Mouse (Mus musculus) hindbrain, postnatal 0 days (tissue): Measurements from ENCODE around the gene Pla2g12b. TPM values are rescaled to one million over a fixed set of nuclear protein-coding genes. Genes with fewer than 3 reads are reported as not detected.

Source experiments
- ATAC-seq: fragments of 200-750 bp; cut with Nextera tagmentation; 2 replicates; pipeline ENCODE4 v1.8.0; 2017; ENCODE audit warnings: mild to moderate bottlenecking, moderate TSS enrichment, moderate library complexity
- DNase-seq: peaks from one replicate; pipeline ENCODE4 v3.0.0-alpha.2; 2015; ENCODE audit warnings: low spot score
- H3K27ac ChIP-seq: fragments of 300-500 bp; sonication (generic); 2 replicates; pipeline ENCODE4 v1.5.1; 2014; ENCODE audit warnings: mild to moderate bottlenecking
- H3K27me3 ChIP-seq: fragments of 300-500 bp; sonication (generic); 2 replicates; pipeline ENCODE4 v1.6.1; 2014; ENCODE audit warnings: low read length, mixed read lengths; ENCODE audit not compliant: insufficient read depth
- H3K36me3 ChIP-seq: fragments of 300-500 bp; sonication (generic); 2 replicates; pipeline ENCODE4 v1.6.1; 2014; ENCODE audit warnings: low read length, mixed read lengths; ENCODE audit not compliant: insufficient read depth
- H3K4me1 ChIP-seq: fragments of 300-500 bp; sonication (generic); 2 replicates; pipeline ENCODE4 v1.6.1; 2014; ENCODE audit warnings: antibody characterized with exemption, low read length, mixed read lengths; ENCODE audit not compliant: insufficient read depth
- H3K4me2 ChIP-seq: fragments of 300-500 bp; sonication (generic); 2 replicates; pipeline ENCODE4 v1.6.1; 2014; ENCODE audit warnings: low read depth, mild to moderate bottlenecking, low read length, moderate library complexity, mixed read lengths
- H3K4me3 ChIP-seq: fragments of 300-500 bp; sonication (generic); 2 replicates; pipeline ENCODE4 v1.5.1; 2014; ENCODE audit warnings: low read length
- H3K9ac ChIP-seq: fragments of 300-500 bp; sonication (generic); replicated peaks from 2 replicates; pipeline ENCODE4 v1.6.1; 2014; ENCODE audit warnings: mild to moderate bottlenecking, low read length, moderate library complexity, mixed read lengths
- H3K9me3 ChIP-seq: fragments of 300-500 bp; sonication (generic); 2 replicates; pipeline ENCODE4 v1.6.1; 2016; ENCODE audit warnings: low read length, mixed read lengths
- CTCF ChIP-seq: IDR thresholded peaks from 2 replicates; pipeline ENCODE4 v1.5.1; 2016; ENCODE audit warnings: antibody characterized with exemption, control low read depth, low read depth
- WGBS: fragments of 180-500 bp; shearing (Covaris S2); extraction: QIAGEN DNeasy Blood & Tissue Kit; methylation state at CpG from one replicate; pipeline ENCODE4 v1.1.7; 2014; 5-methylcytosine and 5-hydroxymethylcytosine counted together
- polyA plus RNA-seq: library from polyadenylated mRNA; unstranded; fragments of >200 nt; fragmentation: Nextera tagmentation; extraction: Ambion mirVana; gene quantifications from 2 replicates; pipeline ENCODE4 v1.2.1, GENCODE M21; 2015
- total RNA-seq: library from RNA; depleted of rRNA; stranded (reverse); fragments of >200 nt; gene quantifications from 2 replicates; pipeline ENCODE4 v1.2.3, GENCODE M21; 2014

Pla2g12b gene
- total and polyA plus RNA-seq, 2 experiments from 2014 or later, result not detected

- ATAC-seq (no peak), DNase-seq (no peak)
- Histone ChIP-seq H3K27ac (no peak overlapping the region), H3K9ac (no peak overlapping the region), H3K4me2 (no peak overlapping the region), H3K4me1 (no peaks in the 10 kb centered on the region), H3K9me3 (no peaks in the 10 kb centered on the region), H3K27me3 (no peaks in the 10 kb centered on the region), H3K36me3 (peaks cover 72% of the 10 kb centered on the region), H3K4me3 (no peak overlapping the region)
- WGBS, result 79% methylated on average over 5 of the region's 5 CpGs
- no peak for TF ChIP-seq CTCF
Observed at GRCm38 (mm10) chr10:59365804-59366589, 37.5 kb upstream of the Pla2g12b start.

GRCm38 (mm10) chr10:59366746-59367145 is 36.7 kb upstream of the Pla2g12b start:
- no peak for DNase-seq
- no peak for ATAC-seq
- peaks cover 69% of the 10 kb centered on the region for H3K36me3 ChIP-seq
- no peak overlapping the region for H3K4me2 ChIP-seq
- H3K9ac ChIP-seq, result no peak overlapping the region
- H3K9me3 ChIP-seq, result no peaks in the 10 kb centered on the region
- 97% methylated on average over 4 of the region's 4 CpGs for WGBS
- no peak for TF ChIP-seq CTCF
- H3K27me3 ChIP-seq, result no peaks in the 10 kb centered on the region
- no peaks in the 10 kb centered on the region for H3K4me1 ChIP-seq
- H3K27ac ChIP-seq, result no peak overlapping the region
- H3K4me3 ChIP-seq, result no peak overlapping the region

- Histone ChIP-seq H3K4me1 (no peaks in the 10 kb centered on the region), H3K9me3 (no peaks in the 10 kb centered on the region), H3K9ac (no peak overlapping the region), H3K36me3 (peaks cover 64% of the 10 kb centered on the region), H3K4me3 (no peak overlapping the region), H3K27ac (no peak overlapping the region), H3K27me3 (no peaks in the 10 kb centered on the region), H3K4me2 (no peak overlapping the region)
- WGBS, result 86% methylated on average over 4 of the region's 4 CpGs
- ATAC-seq, result no peak
- DNase-seq, result no peak
- no peak for TF ChIP-seq CTCF
Observed at GRCm38 (mm10) chr10:59367206-59367605, 36.3 kb upstream of the Pla2g12b start.

- Histone ChIP-seq H3K4me1 (no peaks in the 10 kb centered on the region), H3K4me3 (no peak overlapping the region), H3K4me2 (no peak overlapping the region), H3K36me3 (peaks cover 56% of the 10 kb centered on the region), H3K27ac (no peak overlapping the region), H3K27me3 (no peaks in the 10 kb centered on the region), H3K9me3 (no peaks in the 10 kb centered on the region), H3K9ac (no peak overlapping the region)
- no peak for DNase-seq
- no peak for TF ChIP-seq CTCF
- ATAC-seq, result no peak
- 86% methylated on average over 8 of the region's 8 CpGs for WGBS
Observed at GRCm38 (mm10) chr10:59368729-59369128, 34.7 kb upstream of the Pla2g12b start.

- H3K27me3 ChIP-seq, result no peaks in the 10 kb centered on the region
- H3K4me3 ChIP-seq, result no peak overlapping the region
- DNase-seq (no peak), ATAC-seq (no peak)
- peaks cover 49% of the 10 kb centered on the region for H3K36me3 ChIP-seq
- no peaks in the 10 kb centered on the region for H3K9me3 ChIP-seq
- H3K27ac ChIP-seq, result no peak overlapping the region
- H3K4me1 ChIP-seq, result no peaks in the 10 kb centered on the region
- H3K9ac ChIP-seq, result no peak overlapping the region
- 91% methylated on average over 9 of the region's 9 CpGs for WGBS
- no peak for TF ChIP-seq CTCF
- H3K4me2 ChIP-seq, result no peak overlapping the region
Observed at GRCm38 (mm10) chr10:59369426-59369825, 34.0 kb upstream of the Pla2g12b start.

- no peak for TF ChIP-seq CTCF
- H3K4me1 ChIP-seq, result no peaks in the 10 kb centered on the region
- no peak overlapping the region for H3K9ac ChIP-seq
- 94% methylated on average over 10 of the region's 10 CpGs for WGBS
- H3K4me2 ChIP-seq, result no peak overlapping the region
- DNase-seq (no peak), ATAC-seq (no peak)
- H3K27ac ChIP-seq, result no peak overlapping the region
- no peaks in the 10 kb centered on the region for H3K27me3 ChIP-seq
- H3K4me3 ChIP-seq, result no peak overlapping the region
- peaks cover 3% of the 10 kb centered on the region; the same call in 1 of the 2 replicates for H3K36me3 ChIP-seq
- H3K9me3 ChIP-seq, result no peaks in the 10 kb centered on the region
Observed at GRCm38 (mm10) chr10:59377906-59378305, 25.6 kb upstream of the Pla2g12b start.

- Histone ChIP-seq H3K36me3 (no peaks in the 10 kb centered on the region), H3K4me3 (no peak overlapping the region), H3K4me2 (no peak overlapping the region), H3K27ac (no peak overlapping the region), H3K4me1 (no peaks in the 10 kb centered on the region), H3K9ac (no peak overlapping the region), H3K27me3 (no peaks in the 10 kb centered on the region), H3K9me3 (no peaks in the 10 kb centered on the region)
- no peak for ATAC-seq
- WGBS, result 89% methylated on average over 4 of the region's 4 CpGs
- TF ChIP-seq CTCF, result peak; percentile 22
- DNase-seq, result no peak
Observed at GRCm38 (mm10) chr10:59378728-59379127, 24.7 kb upstream of the Pla2g12b start.
